In the genomic region with DNA sequence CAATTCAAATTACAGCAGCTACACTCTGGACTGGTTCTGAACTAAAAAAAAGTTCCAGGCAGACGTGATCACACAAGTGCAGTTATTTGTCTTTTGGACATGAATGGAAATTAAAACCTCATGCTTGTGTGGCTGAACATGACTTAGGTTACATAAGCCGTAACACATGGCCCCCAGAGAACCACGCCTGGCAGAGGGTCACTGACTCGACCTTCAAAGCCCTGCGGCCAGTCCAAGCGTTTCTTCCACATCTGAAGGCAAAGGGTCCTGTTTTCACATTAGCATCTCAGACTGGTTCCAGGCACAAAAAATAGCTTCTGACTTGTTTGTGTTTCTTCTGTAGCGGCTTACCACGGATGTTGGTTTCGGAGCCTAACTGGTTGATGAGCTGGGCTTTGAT, we compare ENCODE assay signal across 18 mouse cellular contexts. TPM values are rescaled to one million over a fixed set of nuclear protein-coding genes. Genes with fewer than 3 reads are reported as not detected.
DNase-seq lines count a peak whose midpoint lies in the region; ATAC-seq lines count a peak whose summit lies in the region.
"Had no signal": no experiment of that assay in that cellular context is flagged by ENCODE, and none has a peak within 500 bp of the region (broad histone marks: within the 10 kb centered on the region; RNA-seq: fewer than 3 reads in every experiment).

No protein-coding gene starts in this region.

- no peak overlapping the region for H3K4me2 ChIP-seq in hindbrain, embryonic 12.5 days (replicated peaks)
- H3K4me2 ChIP-seq in embryonic facial prominence, embryonic 14.5 days (ENCODE audit: low read depth, low read length) = 0 out of 2 replicates have a peak overlapping the region, but pooled peaks have one; percentile 10
- H3K4me2 ChIP-seq in midbrain, embryonic 14.5 days (ENCODE audit: low read length) = no peak overlapping the region
- H3K4me2 ChIP-seq in neural tube, embryonic 15.5 days = no peak overlapping the region
- H3K4me2 ChIP-seq: heart, embryonic 13.5 days; hindbrain, embryonic 15.5 days; stomach, embryonic 15.5 days had no signal

- peak; percentile 55 for DNase-seq in hindbrain, embryonic 10.5 days (ENCODE audit: low spot score)
- peak; percentile 65 for DNase-seq in embryonic facial prominence, embryonic 14.5 days (ENCODE audit: low spot score)
- peak; percentile 9 for DNase-seq in heart, postnatal 4 days
- DNase-seq in mesoderm, embryonic 11.5 days (ENCODE audit: low read depth, low spot score) = peak; percentile 66
- DNase-seq in midbrain, embryonic 14.5 days = no peak
- no peak for DNase-seq in spleen, adult 12 weeks (ENCODE audit: low spot score)
- DNase-seq: cerebellum, adult 18-20 months; left cerebral cortex, postnatal 4 days; lung, postnatal 4 days; thymus, postnatal 25 days had no signal

- H3K27me3 ChIP-seq in hindbrain, embryonic 10.5 days (ENCODE audit: insufficient read depth, poor library complexity, severe bottlenecking) = peaks cover 26% of the 10 kb centered on the region
- peaks cover 5% of the 10 kb centered on the region for H3K27me3 ChIP-seq in hindbrain, embryonic 12.5 days
- no peaks in the 10 kb centered on the region for H3K27me3 ChIP-seq in embryonic facial prominence, embryonic 14.5 days (replicated peaks; ENCODE audit: control insufficient read depth, insufficient read depth, low read length)
- H3K27me3 ChIP-seq in midbrain, embryonic 14.5 days (ENCODE audit: control insufficient read depth, insufficient read depth, low read length) = no peaks in the 10 kb centered on the region
- no peaks in the 10 kb centered on the region for H3K27me3 ChIP-seq in neural tube, embryonic 15.5 days (replicated peaks)
- H3K27me3 ChIP-seq: heart, embryonic 13.5 days; hindbrain, embryonic 15.5 days; stomach, embryonic 15.5 days had no signal

- no peaks in the 10 kb centered on the region for H3K36me3 ChIP-seq in hindbrain, embryonic 10.5 days
- H3K36me3 ChIP-seq in hindbrain, embryonic 12.5 days = no peaks in the 10 kb centered on the region
- H3K36me3 ChIP-seq in embryonic facial prominence, embryonic 14.5 days (ENCODE audit: control insufficient read depth, insufficient read depth, low read length) = no peaks in the 10 kb centered on the region
- H3K36me3 ChIP-seq in midbrain, embryonic 14.5 days (ENCODE audit: control insufficient read depth, insufficient read depth, low read length) = no peaks in the 10 kb centered on the region
- H3K36me3 ChIP-seq in neural tube, embryonic 15.5 days = no peaks in the 10 kb centered on the region
- H3K36me3 ChIP-seq: G1E; heart, embryonic 13.5 days; hindbrain, embryonic 15.5 days; stomach, embryonic 15.5 days had no signal

- H3K4me3 ChIP-seq in hindbrain, embryonic 10.5 days = no peak overlapping the region
- no peak overlapping the region for H3K4me3 ChIP-seq in hindbrain, embryonic 12.5 days
- no peak overlapping the region for H3K4me3 ChIP-seq in embryonic facial prominence, embryonic 14.5 days (ENCODE audit: low read depth, low read length)
- H3K4me3 ChIP-seq in midbrain, embryonic 14.5 days (replicated peaks; ENCODE audit: low read depth, low read length) = no peak overlapping the region
- no peak overlapping the region for H3K4me3 ChIP-seq in neural tube, embryonic 15.5 days (replicated peaks)
- H3K4me3 ChIP-seq: heart, embryonic 13.5 days; hindbrain, embryonic 15.5 days; stomach, embryonic 15.5 days had no signal

- H3K4me1 ChIP-seq in hindbrain, embryonic 10.5 days (replicated peaks) = peaks cover 19% of the 10 kb centered on the region
- H3K4me1 ChIP-seq in hindbrain, embryonic 12.5 days = peaks cover 8% of the 10 kb centered on the region
- H3K4me1 ChIP-seq in embryonic facial prominence, embryonic 14.5 days (ENCODE audit: control insufficient read depth, insufficient read depth, low read length) = peaks cover 9% of the 10 kb centered on the region
- H3K4me1 ChIP-seq in midbrain, embryonic 14.5 days (ENCODE audit: control insufficient read depth, insufficient read depth, low read length) = no peaks in the 10 kb centered on the region
- no peaks in the 10 kb centered on the region for H3K4me1 ChIP-seq in neural tube, embryonic 15.5 days
- H3K4me1 ChIP-seq: hindbrain, embryonic 15.5 days; stomach, embryonic 15.5 days had no signal

- WGBS in hindbrain, embryonic 10.5 days = 50% methylated on average over 9 of the region's 9 CpGs
- whole genome bisulfite sequencing in hindbrain, embryonic 12.5 days = 52% methylated on average over 9 of the region's 9 CpGs
- 19% methylated on average over 9 of the region's 9 CpGs for WGBS in embryonic facial prominence, embryonic 14.5 days
- WGBS in midbrain, embryonic 14.5 days = 76% methylated on average over 9 of the region's 9 CpGs
- WGBS in neural tube, embryonic 15.5 days = 84% methylated on average over 9 of the region's 9 CpGs

- ATAC-seq in hindbrain, embryonic 12.5 days (ENCODE audit: low FRiP score) = no peak
- ATAC-seq in embryonic facial prominence, embryonic 14.5 days (ENCODE audit: low read depth) = no peak
- ATAC-seq in midbrain, embryonic 14.5 days (ENCODE audit: low FRiP score, low TSS enrichment) = no peak
- ATAC-seq in neural tube, embryonic 15.5 days (ENCODE audit: low FRiP score) = no peak
- ATAC-seq: forebrain, embryonic 14.5 days had no signal

- 0 out of 2 replicates have a peak overlapping the region, but pooled peaks have one; percentile 23 for H3K27ac ChIP-seq in hindbrain, embryonic 10.5 days
- no peak overlapping the region for H3K27ac ChIP-seq in hindbrain, embryonic 12.5 days
- H3K27ac ChIP-seq in embryonic facial prominence, embryonic 14.5 days (replicated peaks; ENCODE audit: low read depth, low read length) = peak overlapping the region; percentile 39; the same call in 1 of the 2 replicates
- no peak overlapping the region for H3K27ac ChIP-seq in midbrain, embryonic 14.5 days (replicated peaks; ENCODE audit: low read depth, low read length)
- H3K27ac ChIP-seq in neural tube, embryonic 15.5 days (replicated peaks) = no peak overlapping the region
- H3K27ac ChIP-seq: heart, embryonic 13.5 days; hindbrain, embryonic 15.5 days; stomach, embryonic 15.5 days had no signal

- no peak overlapping the region for H3K9ac ChIP-seq in hindbrain, embryonic 12.5 days
- no peak overlapping the region for H3K9ac ChIP-seq in embryonic facial prominence, embryonic 14.5 days (ENCODE audit: low read depth, low read length)
- H3K9ac ChIP-seq in midbrain, embryonic 14.5 days (replicated peaks; ENCODE audit: low read length) = no peak overlapping the region
- no peak overlapping the region for H3K9ac ChIP-seq in neural tube, embryonic 15.5 days (replicated peaks)
- H3K9ac ChIP-seq: heart, embryonic 13.5 days; hindbrain, embryonic 15.5 days; stomach, embryonic 15.5 days had no signal

- no peaks in the 10 kb centered on the region for H3K9me3 ChIP-seq in hindbrain, embryonic 10.5 days
- no peaks in the 10 kb centered on the region for H3K9me3 ChIP-seq in hindbrain, embryonic 12.5 days (replicated peaks)
- no peaks in the 10 kb centered on the region for H3K9me3 ChIP-seq in embryonic facial prominence, embryonic 14.5 days (ENCODE audit: control insufficient read depth, low read length)
- H3K9me3 ChIP-seq in midbrain, embryonic 14.5 days (ENCODE audit: control insufficient read depth, low read length) = no peaks in the 10 kb centered on the region
- no peaks in the 10 kb centered on the region for H3K9me3 ChIP-seq in neural tube, embryonic 15.5 days (replicated peaks)
- H3K9me3 ChIP-seq: G1E; heart, embryonic 13.5 days; hindbrain, embryonic 15.5 days; stomach, embryonic 15.5 days had no signal

RNA-seq across cellular contexts. Expression of a gene that starts 42.1 kb away (rescaled TPM):
- 2.2 and 2.4 TPM in 2 replicates for polyA plus RNA-seq in hindbrain, embryonic 10.5 days (2016; fragmentation: Nextera tagmentation; extraction: Ambion mirVana)
- 9.4 and 14.0 TPM in 2 replicates for polyA plus RNA-seq in hindbrain, embryonic 12.5 days (2016; fragmentation: Nextera tagmentation; extraction: Ambion mirVana)
- 72.0 TPM in 2 replicates for polyA plus RNA-seq in embryonic facial prominence, embryonic 14.5 days (2014; fragmentation: Nextera tagmentation; extraction: Ambion mirVana)
- total RNA-seq in heart, postnatal 4 days (2021) = 1 to 10 TPM; 2.3 to 2.9 TPM
- 0.80 and 1.1 TPM in 2 replicates for polyA plus RNA-seq in midbrain, embryonic 14.5 days (2014; fragmentation: Nextera tagmentation; extraction: Ambion mirVana)
- 3.2 and 3.8 TPM in 2 replicates for polyA plus RNA-seq in neural tube, embryonic 15.5 days (2015; fragmentation: Nextera tagmentation; extraction: Ambion mirVana)
- total RNA-seq: midbrain, postnatal 0 days had no signal
- polyA plus RNA-seq: G1E had no signal

Comparison
In these comparisons a context has a peak if more than half of its experiments do, and no peak if none do; other contexts are left out.
1. H3K27ac ChIP-seq: peak in hindbrain, embryonic 10.5 days (single experiment) and embryonic facial prominence, embryonic 14.5 days (single experiment); none in hindbrain, embryonic 12.5 days (single experiment), midbrain, embryonic 14.5 days (single experiment) and neural tube, embryonic 15.5 days (single experiment).
2. DNase-seq: peak in hindbrain, embryonic 10.5 days (single experiment), embryonic facial prominence, embryonic 14.5 days (single experiment), heart, postnatal 4 days (single experiment) and mesoderm, embryonic 11.5 days (single experiment); none in midbrain, embryonic 14.5 days (single experiment) and spleen, adult 12 weeks (single experiment).